Mouse (Mus musculus) splenic B cell, adult 2 months (primary cell): Measurements from ENCODE around the gene Pnma5.
A peak's percentile ranks its signal among the peaks of the same experiment; 100 is the strongest.

Experiments
- DNase-seq: peaks from one replicate; pipeline ENCODE4 v3.0.0-alpha.2; 2011; ENCODE audit warnings: low read depth, low spot score
- H3K27me3 ChIP-seq: 2 replicates; pipeline ENCODE4 v1.6.1; 2012; ENCODE audit warnings: mild to moderate bottlenecking, low read length, moderate library complexity, mixed read lengths; ENCODE audit not compliant: control insufficient read depth, poor library complexity, insufficient read depth, severe bottlenecking
- H3K36me3 ChIP-seq: 2 replicates; pipeline ENCODE4 v1.6.1; 2012; ENCODE audit warnings: mild to moderate bottlenecking, low read length, moderate library complexity, mixed read lengths; ENCODE audit not compliant: control insufficient read depth, poor library complexity, insufficient read depth, severe bottlenecking

Gene Pnma5

DNA sequence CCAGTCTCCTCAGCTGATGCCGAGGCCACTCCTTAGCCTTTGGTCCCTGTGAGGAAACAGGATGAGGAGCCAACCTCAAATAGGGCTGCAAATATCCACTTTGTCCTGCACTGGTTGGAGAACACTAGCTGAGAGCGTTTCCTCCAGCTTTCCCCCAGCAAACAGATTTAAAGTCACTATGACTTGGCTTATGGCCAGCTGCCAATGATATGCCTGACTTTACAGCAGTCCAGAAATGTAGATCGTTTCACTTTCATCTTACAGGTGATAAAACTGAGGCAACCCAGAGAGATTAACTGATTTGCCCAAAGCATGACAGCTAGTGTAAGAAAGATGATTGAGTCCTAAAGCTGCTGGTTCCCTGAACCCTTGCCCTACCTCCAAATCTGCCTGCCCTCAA is 41.4 kb downstream of the Pnma5 start:
- DNase-seq: no peak
- Histone ChIP-seq H3K36me3 (no peaks in the 10 kb centered on the region), H3K27me3 (no peaks in the 10 kb centered on the region)

DNA sequence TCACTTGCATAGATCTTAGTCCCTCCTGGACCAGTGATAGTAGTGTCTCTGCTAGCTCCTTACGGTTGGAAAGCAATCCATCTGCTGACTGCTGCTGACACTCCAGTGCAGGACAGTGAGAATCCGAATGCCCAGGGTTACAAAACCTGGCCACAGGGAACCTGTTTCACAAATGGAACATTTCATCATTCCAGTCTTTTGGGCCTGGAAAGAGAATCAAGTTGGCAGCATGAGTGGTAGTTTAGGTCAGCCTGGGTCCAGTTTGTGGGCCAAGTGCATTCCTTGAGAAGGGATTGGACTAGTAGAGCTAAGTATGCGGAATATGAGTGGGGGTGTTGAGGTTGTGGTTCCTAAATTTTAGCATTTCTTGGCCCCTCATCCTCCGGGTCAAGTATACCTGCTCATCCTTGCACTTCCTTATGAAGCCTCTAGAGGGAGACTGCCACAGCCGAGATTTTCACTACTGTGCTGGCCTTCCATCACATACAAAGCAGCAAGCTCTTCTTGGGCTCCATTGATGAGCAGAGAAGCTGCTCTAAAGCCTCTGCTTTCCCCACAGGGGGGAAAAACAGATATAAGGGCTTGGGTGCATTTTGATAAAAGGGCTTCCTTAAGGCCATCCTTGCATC is 44.5 kb downstream of the Pnma5 start:
- peak; percentile 24 for DNase-seq
- H3K27me3 ChIP-seq: no peaks in the 10 kb centered on the region
- H3K36me3 ChIP-seq: no peaks in the 10 kb centered on the region

DNA sequence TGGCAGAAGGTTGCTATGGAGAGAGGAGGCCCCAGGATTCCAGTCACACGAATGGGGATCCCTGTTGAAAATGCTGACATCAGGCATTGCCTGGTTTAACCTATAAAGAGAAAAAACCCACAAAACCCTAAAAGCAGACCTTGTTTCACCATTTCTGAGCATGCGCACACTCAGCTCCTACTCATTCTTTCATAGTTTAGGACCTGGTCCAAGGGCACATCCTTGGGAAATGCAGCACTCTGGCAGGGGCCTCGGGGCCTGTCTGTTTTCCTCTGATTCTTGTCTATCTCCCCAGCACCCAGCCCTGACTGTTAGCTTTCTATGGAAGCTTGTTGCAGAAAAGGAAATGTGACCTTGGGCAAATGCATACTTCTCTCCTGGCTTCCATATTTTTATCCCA is 46.3 kb downstream of the Pnma5 start:
- H3K36me3 ChIP-seq: no peaks in the 10 kb centered on the region
- DNase-seq: no peak
- H3K27me3 ChIP-seq: no peaks in the 10 kb centered on the region

DNA sequence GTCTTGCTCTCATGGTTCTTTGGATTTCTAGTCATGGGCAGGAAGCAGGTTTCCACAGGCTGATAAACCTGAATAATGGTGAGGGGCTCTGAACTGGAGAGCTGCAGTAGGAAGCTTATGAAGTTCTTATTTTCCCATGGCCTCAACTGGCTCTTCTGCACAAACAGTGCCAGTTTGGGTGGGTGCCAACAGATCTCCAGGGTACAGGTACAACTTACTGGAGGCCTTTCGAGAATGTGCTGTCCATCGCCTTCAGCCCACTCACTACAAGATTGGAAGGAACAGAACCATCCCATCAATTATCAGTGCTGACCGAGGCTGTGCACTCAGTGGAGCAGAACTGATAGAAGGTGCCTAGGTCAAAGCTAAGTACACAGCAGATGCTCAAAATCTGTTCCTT is 48.5 kb downstream of the Pnma5 start:
- Histone ChIP-seq H3K36me3 (no peaks in the 10 kb centered on the region), H3K27me3 (no peaks in the 10 kb centered on the region)
- DNase-seq: no peak

GRCm38 (mm10) chrX:72987520-72987905 is 49.4 kb downstream of the Pnma5 start:
- Histone ChIP-seq H3K36me3 (no peaks in the 10 kb centered on the region), H3K27me3 (no peaks in the 10 kb centered on the region)
- no peak for DNase-seq

DNA sequence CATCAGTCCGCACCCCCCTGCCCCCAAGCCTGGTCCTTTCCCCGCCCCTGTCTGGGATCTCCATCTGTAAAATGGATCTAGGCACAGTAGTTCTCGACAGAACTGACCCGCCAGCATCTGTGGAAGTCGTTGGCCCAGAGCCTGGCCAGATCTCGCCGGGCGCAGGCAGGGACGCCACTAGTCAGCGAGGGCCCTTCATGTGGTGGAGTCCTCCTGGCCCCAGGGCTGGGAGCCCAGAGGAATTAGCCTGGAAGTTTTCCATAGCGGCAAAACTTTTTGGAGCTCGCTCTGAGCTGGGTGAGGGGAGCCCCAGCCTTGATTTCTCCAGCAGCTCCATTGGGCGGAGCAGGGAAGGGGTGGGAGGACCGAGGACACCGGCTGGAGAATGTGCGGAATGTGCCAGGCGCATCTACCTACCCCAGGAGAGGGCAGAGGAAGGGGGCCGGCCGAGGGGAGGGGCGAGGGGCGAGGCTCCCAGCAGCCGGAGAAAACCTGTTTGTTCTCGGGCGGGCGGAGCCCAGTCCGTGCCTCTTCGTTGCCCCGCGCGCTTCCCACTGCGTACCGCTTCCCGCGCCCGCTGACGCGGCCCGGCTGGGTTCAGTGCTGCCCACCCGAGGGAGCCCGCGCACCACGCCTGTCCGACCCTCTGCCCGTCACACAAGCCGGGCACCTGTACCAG is 49.9 kb downstream of the Pnma5 start, which contains the start of gene Zfp185:
Zfp185 (plus strand) TSS at position 499 of the 679 bp plus-strand sequence.
- H3K36me3 ChIP-seq: no peaks in the 10 kb centered on the region
- no peaks in the 10 kb centered on the region for H3K27me3 ChIP-seq
- no peak for DNase-seq

GRCm38 (mm10) chrX:72985607-72986006 is 51.3 kb downstream of the Pnma5 start:
- DNase-seq: no peak
- Histone ChIP-seq H3K27me3 (no peaks in the 10 kb centered on the region), H3K36me3 (no peaks in the 10 kb centered on the region)
